Mouse (Mus musculus) adrenal gland, postnatal 10 days (tissue): Measurements from ENCODE around the gene Nek1. TPM values are rescaled to one million over a fixed set of nuclear protein-coding genes. Genes with fewer than 3 reads are reported as not detected.

Experiments used
- DNase-seq: peaks from one replicate; pipeline ENCODE4 v3.0.0; 2021; ENCODE audit warnings: mixed read lengths
- total RNA-seq, 2 experiments: library from RNA; stranded (reverse); gene quantifications; 2 replicates each; pipeline ENCODE4 v1.2.3; 2021

Nek1 gene
- total RNA-seq, 2 experiments from 2014 or later = 11.5 to 19.5 TPM

DNA sequence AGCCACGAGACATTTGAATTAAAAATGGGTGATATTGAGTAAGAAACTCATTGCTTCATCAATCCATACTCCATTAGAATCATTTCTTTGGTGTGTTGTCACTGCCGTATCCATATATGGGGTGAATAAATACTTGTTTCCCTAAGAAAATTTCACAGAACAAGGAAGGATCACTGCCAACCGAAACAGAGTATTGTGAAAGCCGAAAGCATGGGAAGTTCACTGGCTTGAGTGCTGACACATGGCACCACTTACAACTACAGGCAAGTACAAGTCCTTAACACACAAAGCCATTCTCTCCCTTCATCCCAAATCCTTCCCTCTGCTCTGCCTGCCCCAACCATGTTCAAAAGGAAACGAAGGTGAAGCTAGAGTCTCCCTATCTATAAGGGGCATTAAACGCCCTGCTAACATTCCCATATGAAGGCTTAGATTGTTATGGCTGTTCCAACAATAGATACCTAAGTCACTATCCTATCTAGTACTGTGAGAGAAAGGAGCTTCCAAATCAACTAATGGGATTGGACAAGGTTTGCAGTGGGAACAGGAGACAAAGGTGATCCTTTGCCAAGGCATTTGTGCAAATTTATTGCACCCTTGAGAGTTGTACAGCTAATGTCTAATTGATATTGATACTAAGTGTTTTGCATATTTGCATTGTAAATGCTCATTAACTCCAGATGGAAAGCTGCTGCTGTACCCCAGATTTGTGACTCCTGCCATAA is 168.6 kb downstream of the Nek1 start:
- DNase-seq = no peak

DNA sequence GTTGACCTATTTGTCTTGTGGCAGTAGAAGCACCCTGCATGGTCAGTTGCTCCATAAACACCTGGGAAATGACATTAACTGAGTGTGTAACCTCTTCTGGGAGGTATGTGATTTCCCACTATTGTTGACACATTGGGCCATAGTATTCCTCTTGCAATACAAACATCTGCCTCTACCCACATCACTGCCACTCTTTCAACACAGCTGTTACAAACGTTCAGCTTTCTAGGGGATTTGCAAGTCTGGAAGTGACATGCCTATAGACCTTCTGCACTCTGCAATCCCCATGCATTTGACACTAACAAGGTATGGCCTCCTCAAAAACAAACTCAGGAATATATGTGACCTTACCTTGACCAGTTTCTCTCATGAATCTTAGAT is 169.2 kb downstream of the Nek1 start:
- DNase-seq = no peak

DNA sequence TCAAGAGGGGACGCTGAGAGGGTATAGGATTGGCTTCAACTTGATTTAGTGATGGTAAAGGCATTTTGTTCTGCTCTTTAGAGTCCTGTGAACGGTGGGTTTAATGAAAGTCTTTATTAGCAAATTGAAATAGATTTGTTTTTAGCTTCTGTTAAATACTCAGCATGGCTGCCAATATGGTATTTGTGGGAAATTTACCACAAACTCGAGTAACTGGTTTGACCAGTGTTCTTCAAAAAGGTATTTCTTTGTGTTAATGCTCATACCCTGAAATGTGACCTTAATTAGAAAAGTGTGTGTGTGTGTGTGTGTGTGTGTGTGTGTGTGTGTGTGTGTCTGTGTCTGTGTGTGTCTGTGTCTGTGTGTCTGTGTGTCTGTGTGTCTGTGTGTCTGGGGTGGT is 178.6 kb downstream of the Nek1 start:
- no peak for DNase-seq

DNA sequence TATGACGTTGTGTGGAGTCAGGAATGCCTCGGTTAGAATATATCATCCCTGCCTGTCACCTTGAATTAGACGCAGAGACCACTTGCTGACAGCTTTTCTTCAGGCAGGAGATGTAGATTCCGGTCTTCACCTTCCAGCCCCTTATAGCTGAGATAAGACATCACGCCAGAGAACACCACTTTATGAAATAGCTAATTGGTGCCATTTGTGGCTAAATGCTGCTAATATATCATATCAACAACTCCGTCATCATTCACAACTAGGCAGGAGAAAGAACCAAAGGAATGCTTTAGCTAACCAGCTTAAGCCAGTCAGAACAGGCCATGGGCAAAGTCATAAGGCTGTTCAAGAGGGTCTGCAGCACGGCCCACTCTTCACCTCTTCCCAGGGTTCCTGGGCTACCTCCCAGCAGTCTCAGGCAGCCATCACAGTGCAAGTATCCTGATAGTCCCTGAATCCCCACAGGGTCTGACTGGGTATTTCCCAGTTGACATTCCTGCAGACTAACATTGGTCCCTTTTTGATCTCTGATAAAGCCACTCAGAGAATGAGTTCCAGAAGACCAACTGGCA is 181.0 kb downstream of the Nek1 start:
- DNase-seq = no peak

DNA sequence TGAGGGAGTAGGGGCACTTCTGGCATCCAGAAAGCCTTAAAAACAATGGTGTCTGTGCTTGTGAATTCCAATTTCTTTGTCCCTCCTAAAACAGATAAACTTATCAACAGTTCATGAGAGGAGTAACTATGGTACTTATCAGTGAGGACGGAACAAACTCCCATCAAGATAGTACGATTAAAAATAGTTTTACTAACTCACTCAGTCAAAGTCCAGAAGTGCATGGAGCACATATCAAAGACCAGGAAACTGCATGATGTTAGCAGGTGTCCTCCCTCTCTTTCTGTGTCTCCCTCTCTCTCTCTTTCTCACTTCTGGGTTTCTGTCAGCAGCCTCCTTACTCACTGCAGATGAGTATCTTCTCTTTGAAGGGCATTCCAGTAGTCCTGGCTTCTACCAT is 182.9 kb downstream of the Nek1 start:
- DNase-seq = no peak

DNA sequence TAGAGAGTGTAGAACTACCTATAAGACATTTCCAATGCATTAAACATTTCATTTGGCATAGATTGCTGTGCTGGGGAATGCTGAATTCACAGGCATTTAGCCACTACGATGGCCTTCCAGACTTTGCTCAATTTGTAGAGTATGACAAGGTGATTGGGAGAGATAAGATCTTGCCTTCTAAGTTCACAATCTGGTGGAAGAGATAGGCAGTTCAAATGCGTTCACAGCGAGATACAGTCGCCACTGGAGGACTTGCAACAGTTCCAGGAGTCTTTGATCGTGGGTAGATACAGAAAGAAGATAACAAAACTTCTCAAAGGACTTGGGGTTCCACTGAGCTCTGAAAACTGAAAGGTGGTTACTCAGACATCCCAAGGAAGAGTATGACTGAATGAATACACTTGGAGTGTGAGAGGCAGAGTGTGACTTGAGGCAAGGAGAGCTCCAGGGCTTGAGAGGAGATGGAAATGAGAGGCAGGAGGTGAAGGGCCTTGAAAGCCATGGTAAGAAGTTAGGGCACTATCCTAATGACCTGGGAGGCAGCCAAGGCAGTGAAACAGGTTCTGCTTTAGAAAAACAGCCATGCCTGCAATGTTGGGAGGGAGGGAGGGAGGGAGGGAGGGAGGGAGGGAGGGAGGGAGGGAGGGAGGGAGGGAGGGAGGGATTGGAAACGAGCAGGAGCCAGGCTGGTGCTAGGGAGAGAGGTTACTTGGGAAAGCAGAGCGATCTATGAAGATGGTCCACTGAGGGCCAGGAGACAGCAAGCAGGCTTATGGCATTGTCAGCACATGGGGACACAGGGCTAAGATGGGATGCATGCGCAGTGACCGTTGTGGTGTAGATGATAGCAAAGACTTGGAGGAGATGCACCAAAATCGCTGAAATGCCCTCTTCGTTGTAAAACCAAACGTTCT is 184.9 kb downstream of the Nek1 start:
- no peak for DNase-seq

DNA sequence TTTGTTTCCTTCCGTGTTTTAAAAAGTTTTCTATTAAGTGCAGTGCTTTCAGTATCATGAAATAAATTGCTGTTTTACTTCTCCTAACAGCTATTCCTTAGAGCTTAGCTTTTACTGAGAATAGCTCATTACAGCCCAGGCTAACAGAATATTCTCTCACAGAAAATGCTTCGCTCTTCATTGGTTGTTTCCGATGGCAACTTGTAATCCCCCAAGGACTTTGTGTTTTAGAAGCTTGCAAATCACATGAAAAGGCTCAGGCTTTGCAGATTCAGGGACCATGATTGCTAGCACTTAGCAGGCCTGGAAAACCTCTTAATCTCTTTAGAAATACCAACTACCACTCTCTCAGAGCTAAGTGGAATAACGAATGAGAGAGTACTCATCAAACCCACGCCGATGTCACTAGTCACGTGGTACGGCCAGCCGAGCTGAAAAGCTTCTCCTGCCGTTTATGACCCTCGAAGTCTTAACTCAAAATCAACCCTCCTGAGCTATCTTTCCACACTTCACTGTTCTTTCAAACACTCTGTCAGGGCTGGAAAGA is 185.7 kb downstream of the Nek1 start:
- DNase-seq = no peak

Other genes starting within 250 kb of the Nek1 start
- 10 to 100 TPM; 24.0 to 29.2 TPM for gene Hpf1, start 102.8 kb upstream of the Nek1 start, total RNA-seq
- gene Clcn3, start 9.9 kb upstream of the Nek1 start, total RNA-seq = 10 to 100 TPM; 32.3 to 38.1 TPM
- gene Sh3rf1, start 230.7 kb downstream of the Nek1 start, total RNA-seq = 10 to 100 TPM; 10.1 to 10.4 TPM